Mouse (Mus musculus) embryonic facial prominence, embryonic 14.5 days (tissue): Measurements from ENCODE around the gene B4galt3. TPM values are rescaled to one million over a fixed set of nuclear protein-coding genes. Genes with fewer than 3 reads are reported as not detected.
A peak's percentile ranks its signal among the peaks of the same experiment; 100 is the strongest.

ENCODE experiments used
- ATAC-seq: fragments of 200-750 bp; cut with Nextera tagmentation; 2 replicates; pipeline ENCODE4 v1.8.0; 2017; ENCODE audit warnings: low read depth, moderate number of reproducible peaks, moderate TSS enrichment
- DNase-seq: peaks from one replicate; pipeline ENCODE4 v3.0.0-alpha.2; 2015; ENCODE audit warnings: low spot score
- H3K27ac ChIP-seq: fragments of 300-500 bp; sonication (generic); replicated peaks from 2 replicates; pipeline ENCODE4 v1.5.1; 2014; ENCODE audit warnings: low read depth, mild to moderate bottlenecking, low read length, moderate library complexity
- H3K27me3 ChIP-seq: fragments of 300-500 bp; sonication (generic); replicated peaks from 2 replicates; pipeline ENCODE4 v1.6.1; 2014; ENCODE audit warnings: low read length; ENCODE audit not compliant: control insufficient read depth, insufficient read depth
- H3K36me3 ChIP-seq: fragments of 300-500 bp; sonication (generic); 2 replicates; pipeline ENCODE4 v1.6.1; 2014; ENCODE audit warnings: low read length, mixed read lengths; ENCODE audit not compliant: control insufficient read depth, insufficient read depth
- H3K4me1 ChIP-seq: fragments of 300-500 bp; sonication (generic); 2 replicates; pipeline ENCODE4 v1.6.1; 2014; ENCODE audit warnings: antibody characterized with exemption, low read length; ENCODE audit not compliant: control insufficient read depth, insufficient read depth
- H3K4me2 ChIP-seq: fragments of 300-500 bp; sonication (generic); 2 replicates; pipeline ENCODE4 v1.6.1; 2014; ENCODE audit warnings: low read depth, mild to moderate bottlenecking, low read length, moderate library complexity, mixed read lengths
- H3K4me3 ChIP-seq: fragments of 300-500 bp; sonication (generic); 2 replicates; pipeline ENCODE4 v1.5.1; 2014; ENCODE audit warnings: low read depth, mild to moderate bottlenecking, low read length
- H3K9ac ChIP-seq: fragments of 300-500 bp; sonication (generic); 2 replicates; pipeline ENCODE4 v1.6.1; 2014; ENCODE audit warnings: low read depth, mild to moderate bottlenecking, low read length, moderate library complexity, mixed read lengths
- H3K9me3 ChIP-seq: fragments of 300-500 bp; sonication (generic); 2 replicates; pipeline ENCODE4 v1.6.1; 2016; ENCODE audit warnings: low read length; ENCODE audit not compliant: control insufficient read depth
- WGBS: fragments of 180-500 bp; shearing (Covaris S2); extraction: QIAGEN DNeasy Blood & Tissue Kit; methylation state at CpG from one replicate; pipeline ENCODE4 v1.1.7; 2014; 5-methylcytosine and 5-hydroxymethylcytosine counted together
- polyA plus RNA-seq: library from polyadenylated mRNA; unstranded; fragments of >200 nt; fragmentation: Nextera tagmentation; extraction: Ambion mirVana; gene quantifications from 2 replicates; pipeline ENCODE4 v1.2.1, GENCODE M21; 2014

The B4galt3 gene
- polyA plus RNA-seq, 1 experiment from 2014 or later = 60.2 TPM

DNA sequence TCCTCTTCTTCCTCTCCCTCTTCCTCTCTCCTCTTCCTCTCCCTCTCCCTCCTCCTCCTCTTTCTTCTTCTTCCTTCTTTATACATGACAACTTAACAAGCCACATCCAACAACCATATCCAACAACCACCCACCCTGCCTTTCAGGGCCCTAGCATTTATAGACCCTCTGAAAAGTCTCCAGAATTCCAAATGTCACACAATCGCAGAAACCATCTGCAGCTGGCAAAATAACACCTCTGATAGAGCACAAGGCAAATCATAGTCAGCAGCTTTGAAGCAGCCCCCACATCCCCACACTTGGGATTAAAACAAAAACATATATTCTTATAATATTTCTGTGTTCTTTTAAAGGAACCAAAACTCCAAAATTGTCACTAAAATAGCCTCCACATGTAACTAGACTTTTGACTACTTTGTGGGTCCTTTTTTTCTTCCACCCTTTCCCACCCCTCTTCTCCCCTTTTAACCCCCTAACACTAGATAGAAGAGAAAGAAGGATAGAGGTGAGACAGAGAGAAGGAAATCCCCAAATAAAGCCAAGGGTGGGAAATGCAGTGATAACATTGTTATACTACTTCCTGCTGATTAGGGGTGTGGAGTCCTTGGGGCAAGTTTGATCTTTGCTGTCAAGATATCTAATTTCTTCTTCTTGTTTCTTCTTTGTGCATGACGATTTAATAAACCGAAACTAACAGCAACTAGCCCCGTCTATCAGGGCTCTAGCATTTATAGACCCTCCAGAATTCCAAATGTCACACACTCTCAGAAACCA lies 4.0 kb upstream of the B4galt3 start:
- no peak overlapping the region for H3K27ac ChIP-seq
- H3K36me3 ChIP-seq = no peaks in the 10 kb centered on the region
- no peak for DNase-seq
- H3K4me1 ChIP-seq = peaks cover 23% of the 10 kb centered on the region
- no peak for ATAC-seq
- H3K9me3 ChIP-seq = no peaks in the 10 kb centered on the region
- no peaks in the 10 kb centered on the region for H3K27me3 ChIP-seq
- H3K4me3 ChIP-seq = no peak overlapping the region
- H3K4me2 ChIP-seq = no peak overlapping the region
- H3K9ac ChIP-seq = no peak overlapping the region
- 52% methylated on average over 4 of the region's 4 CpGs for WGBS

GRCm38 (mm10) chr1:171268341-171268740 lies 1.8 kb upstream of the B4galt3 start:
- whole genome bisulfite sequencing = 63% methylated on average over 1 of the region's 1 CpGs
- H3K4me1 ChIP-seq = peaks cover 17% of the 10 kb centered on the region
- no peak for ATAC-seq

GRCm38 (mm10) chr1:171270573-171270900 lies 409 bp downstream of the B4galt3 start:
- peak overlapping the region; percentile 75 for H3K4me3 ChIP-seq
- peaks cover 34% of the 10 kb centered on the region for H3K36me3 ChIP-seq
- no peaks in the 10 kb centered on the region for H3K27me3 ChIP-seq
- H3K9ac ChIP-seq = peak overlapping the region; percentile 83
- H3K4me2 ChIP-seq = peak overlapping the region; percentile 81
- peak; percentile 79 for ATAC-seq
- H3K27ac ChIP-seq = peak overlapping the region; percentile 76; the same call in 1 of the 2 replicates
- 1% methylated on average over 13 of the region's 19 CpGs for WGBS
- DNase-seq = peak; percentile 58
- peaks cover 12% of the 10 kb centered on the region; the same call in 1 of the 2 replicates for H3K4me1 ChIP-seq
- H3K9me3 ChIP-seq = no peaks in the 10 kb centered on the region

More at GRCm38 (mm10) chr1:171268341-171268740, 1.8 kb upstream of the B4galt3 start:
- H3K9me3 ChIP-seq = no peaks in the 10 kb centered on the region
- no peak overlapping the region for H3K27ac ChIP-seq
- peaks cover 12% of the 10 kb centered on the region for H3K36me3 ChIP-seq
- no peaks in the 10 kb centered on the region for H3K27me3 ChIP-seq
- no peak overlapping the region for H3K9ac ChIP-seq
- DNase-seq = no peak
- H3K4me3 ChIP-seq = no peak overlapping the region
- H3K4me2 ChIP-seq = no peak overlapping the region

- peak overlapping the region; percentile 48; the same call in 1 of the 2 replicates for H3K27ac ChIP-seq
- no peak for ATAC-seq
Observed at GRCm38 (mm10) chr1:171271196-171271595, 1.1 kb downstream of the B4galt3 start.

DNA sequence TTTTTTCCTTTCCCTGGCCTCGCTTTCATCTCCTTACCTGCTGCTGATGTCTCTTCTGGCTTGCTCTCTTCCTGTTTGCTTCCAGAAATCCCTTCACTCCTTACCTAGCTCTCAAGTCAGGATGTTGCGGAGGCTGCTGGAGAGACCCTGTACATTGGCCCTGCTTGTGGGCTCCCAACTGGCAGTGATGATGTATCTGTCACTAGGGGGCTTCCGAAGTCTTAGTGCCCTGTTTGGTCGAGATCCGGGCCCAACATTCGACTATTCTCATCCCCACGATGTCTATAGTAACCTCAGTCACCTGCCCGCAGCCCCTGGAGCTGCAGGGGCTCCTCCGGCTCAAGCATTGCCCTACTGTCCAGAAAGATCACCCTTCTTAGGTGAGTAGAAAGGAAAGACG lies 1.5 kb downstream of the B4galt3 start:
- Histone ChIP-seq H3K9me3 (no peaks in the 10 kb centered on the region), H3K27me3 (no peaks in the 10 kb centered on the region), H3K4me2 (peak overlapping the region; percentile 81), H3K9ac (no peak overlapping the region), H3K4me1 (peaks cover 12% of the 10 kb centered on the region; the same call in 1 of the 2 replicates), H3K4me3 (no peak overlapping the region), H3K36me3 (peaks cover 45% of the 10 kb centered on the region), H3K27ac (no peak overlapping the region)
- 72% methylated on average over 10 of the region's 10 CpGs for WGBS
- no peak for ATAC-seq
- DNase-seq = no peak

More at GRCm38 (mm10) chr1:171271196-171271595, 1.1 kb downstream of the B4galt3 start:
- Histone ChIP-seq H3K4me2 (peak overlapping the region; percentile 81), H3K27me3 (no peaks in the 10 kb centered on the region), H3K9ac (peak overlapping the region; percentile 83), H3K36me3 (peaks cover 41% of the 10 kb centered on the region), H3K4me1 (peaks cover 12% of the 10 kb centered on the region; the same call in 1 of the 2 replicates), H3K4me3 (peak overlapping the region; percentile 75), H3K9me3 (no peaks in the 10 kb centered on the region)
- no peak for DNase-seq
- 38% methylated on average over 9 of the region's 9 CpGs for WGBS

DNA sequence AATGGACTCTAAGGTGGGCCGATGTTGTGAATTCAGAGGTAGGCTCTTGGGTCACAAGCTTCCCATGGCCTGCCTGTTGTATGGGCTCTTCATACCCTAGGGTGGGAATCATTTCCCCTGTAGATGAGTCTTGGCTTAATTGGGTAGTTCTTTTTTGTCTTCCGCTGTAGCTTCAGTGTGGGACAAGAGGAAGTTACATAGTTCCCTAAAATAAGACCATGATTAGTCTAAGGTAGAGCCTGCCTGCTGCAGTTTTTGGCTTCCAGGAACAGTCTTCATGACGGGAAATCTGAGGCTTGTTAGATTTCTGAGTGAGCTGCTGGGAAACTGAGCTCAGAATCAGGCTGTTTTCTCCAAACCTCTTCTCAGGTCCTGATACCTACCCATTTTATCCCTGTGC lies 2.0 kb downstream of the B4galt3 start:
- H3K27me3 ChIP-seq = no peaks in the 10 kb centered on the region
- H3K36me3 ChIP-seq = peaks cover 49% of the 10 kb centered on the region
- no peak overlapping the region for H3K9ac ChIP-seq
- DNase-seq = no peak
- H3K9me3 ChIP-seq = no peaks in the 10 kb centered on the region
- peaks cover 12% of the 10 kb centered on the region; the same call in 1 of the 2 replicates for H3K4me1 ChIP-seq
- WGBS = 93% methylated on average over 3 of the region's 3 CpGs
- peak overlapping the region; percentile 81; the same call in 1 of the 2 replicates for H3K4me2 ChIP-seq
- no peak overlapping the region for H3K27ac ChIP-seq
- ATAC-seq = no peak
- H3K4me3 ChIP-seq = no peak overlapping the region

DNA sequence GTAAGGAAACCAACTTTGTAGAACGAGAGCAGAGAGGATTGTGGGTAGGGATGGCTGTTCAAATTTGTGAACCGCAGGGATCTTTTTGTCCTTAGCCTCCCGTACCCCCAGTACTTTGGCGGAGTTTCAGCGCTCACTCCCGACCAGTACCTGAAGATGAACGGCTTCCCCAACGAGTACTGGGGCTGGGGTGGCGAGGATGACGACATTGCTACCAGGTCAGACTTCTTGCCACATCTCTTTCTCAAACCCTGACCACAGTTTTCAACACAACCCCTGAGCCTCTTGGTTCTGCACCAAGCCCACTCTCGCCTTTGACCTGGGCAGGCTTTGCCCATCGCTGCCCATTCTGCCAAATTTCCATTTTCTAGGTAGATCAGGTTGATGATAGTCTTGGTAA lies 4.0 kb downstream of the B4galt3 start:
- Histone ChIP-seq H3K9me3 (no peaks in the 10 kb centered on the region), H3K4me3 (no peak overlapping the region), H3K27me3 (no peaks in the 10 kb centered on the region), H3K9ac (no peak overlapping the region), H3K27ac (no peak overlapping the region), H3K36me3 (peaks cover 70% of the 10 kb centered on the region), H3K4me1 (peaks cover 12% of the 10 kb centered on the region; the same call in 1 of the 2 replicates), H3K4me2 (no peak overlapping the region)
- DNase-seq (no peak), ATAC-seq (no peak)
- 89% methylated on average over 12 of the region's 12 CpGs for WGBS

DNA sequence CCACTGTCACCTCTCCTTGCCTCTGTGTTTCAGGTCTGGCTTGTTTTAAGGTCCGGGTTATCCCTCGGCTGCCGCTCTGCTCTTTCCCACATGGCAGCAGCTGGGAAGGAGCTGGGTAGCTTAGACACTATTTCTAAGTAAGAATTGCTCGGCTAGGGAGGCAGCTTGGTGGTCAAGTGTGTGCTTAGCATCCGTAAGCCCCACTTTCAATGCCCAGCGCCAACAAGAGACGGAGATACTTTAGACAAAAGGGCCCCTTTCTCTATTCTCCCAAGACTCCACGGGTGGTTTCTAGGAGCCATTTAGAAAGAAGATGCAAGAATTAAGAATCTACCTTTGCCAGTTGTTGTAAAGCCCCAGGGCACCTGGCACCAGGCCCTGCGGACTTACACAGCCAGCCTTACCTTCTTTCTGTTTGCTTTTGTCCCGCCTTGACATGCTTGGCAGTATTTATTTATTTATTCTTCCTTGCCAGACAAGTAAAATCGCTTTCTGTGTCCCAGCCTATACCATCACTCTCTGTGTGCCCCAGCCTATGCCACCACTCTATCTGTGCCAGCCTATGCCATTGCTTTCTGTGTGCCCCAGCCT lies 5.1 kb downstream of the B4galt3 start:
- Histone ChIP-seq H3K36me3 (peaks cover 70% of the 10 kb centered on the region), H3K9ac (0 out of 2 replicates have a peak overlapping the region, but pooled peaks have one; percentile 3), H3K27me3 (no peaks in the 10 kb centered on the region), H3K4me2 (no peak overlapping the region), H3K9me3 (no peaks in the 10 kb centered on the region), H3K4me1 (peaks cover 13% of the 10 kb centered on the region), H3K27ac (no peak overlapping the region), H3K4me3 (no peak overlapping the region)
- DNase-seq (no peak), ATAC-seq (no peak)
- 86% methylated on average over 11 of the region's 11 CpGs for WGBS
